Mouse (Mus musculus) thymus, postnatal 36 days (tissue): ENCODE data around the gene Apoc4.

Source experiments
- DNase-seq, 2 experiments: peaks; one replicate each; pipeline ENCODE4 v3.0.0; 2022; ENCODE audit warnings: mixed read lengths in 2 of 2

Gene Apoc4

DNA sequence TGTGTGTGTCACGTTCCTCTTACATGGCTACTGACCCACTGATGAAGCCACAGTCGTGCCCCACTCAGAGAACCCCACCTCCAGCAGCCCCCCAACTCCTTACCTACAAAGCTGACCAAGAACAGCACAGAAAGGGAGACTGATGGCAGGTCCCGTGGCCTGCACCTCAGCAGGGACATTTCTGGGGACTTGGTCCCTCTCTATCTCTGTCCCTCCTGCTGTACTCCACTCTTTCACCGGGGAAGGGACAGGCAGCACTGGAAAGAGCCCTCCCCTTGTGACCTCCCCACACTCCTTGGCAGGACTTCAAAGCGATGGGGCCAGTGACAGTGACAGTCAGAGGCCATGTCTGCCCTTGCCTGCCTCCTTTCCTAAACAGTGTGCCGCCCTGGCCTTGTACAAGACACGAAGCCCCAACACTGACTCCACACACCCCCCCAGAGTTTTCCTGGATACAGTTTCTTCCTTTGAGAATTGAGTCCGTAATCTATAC, at the start of gene Apoc4, which contains the start of gene Gm44805:
TSS of gene Apoc4 (minus strand) at position 278 of the 493 bp plus-strand sequence.
TSS of gene Gm44805 (minus strand) at position 222 of the 493 bp plus-strand sequence.
- DNase-seq, result no peak

DNA sequence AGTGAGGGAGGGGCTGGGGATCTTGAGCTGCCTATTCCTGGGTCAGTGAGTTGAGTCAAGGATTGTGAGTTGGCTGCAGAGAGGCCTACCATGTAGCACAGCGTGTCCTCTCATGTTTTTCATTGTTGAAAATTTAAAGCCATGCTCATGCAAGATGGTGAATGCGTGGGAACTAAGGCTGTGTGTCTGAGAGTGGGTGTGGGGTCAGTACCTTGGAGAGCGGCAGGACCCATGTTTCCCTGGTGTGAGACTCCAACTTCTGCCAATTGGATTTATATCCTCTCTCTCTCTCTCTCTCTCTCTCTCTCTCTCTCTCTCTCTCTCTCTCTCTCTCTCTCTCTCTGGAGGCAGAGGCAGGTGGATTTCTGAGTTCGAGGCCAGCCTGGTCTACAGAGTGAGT, 45.3 kb upstream of the Apoc4 start:
- DNase-seq, result no peak

DNA sequence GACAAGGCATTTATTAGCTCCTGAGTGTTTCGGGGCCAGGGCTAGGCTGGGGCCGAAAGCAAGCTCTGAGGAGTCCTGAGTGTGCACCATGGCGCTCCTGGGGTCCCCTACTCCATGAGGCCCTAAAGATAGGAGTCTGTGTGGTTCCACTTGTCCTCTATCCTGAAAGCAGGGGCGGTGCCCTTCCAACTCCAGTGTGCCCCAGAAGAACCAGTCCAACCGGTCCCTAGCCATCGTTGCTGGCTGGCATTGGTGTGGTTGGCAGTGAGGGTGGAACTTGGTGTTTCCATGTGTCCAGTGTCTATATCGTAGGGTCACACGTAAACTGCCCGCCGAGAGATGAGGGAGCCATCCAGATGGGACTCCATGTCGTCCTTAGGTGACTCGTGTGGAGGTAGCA, 42.9 kb upstream of the Apoc4 start:
- no peak for DNase-seq

- no peak for DNase-seq
These were observed 41.5 kb upstream of the Apoc4 start for GRCm38 (mm10) chr7:19722754-19723195.

GRCm38 (mm10) chr7:19719200-19719599, 37.9 kb upstream of the Apoc4 start:
- no peak for DNase-seq

- no peak for DNase-seq
These were observed 37.1 kb upstream of the Apoc4 start for GRCm38 (mm10) chr7:19718297-19718952.

DNA sequence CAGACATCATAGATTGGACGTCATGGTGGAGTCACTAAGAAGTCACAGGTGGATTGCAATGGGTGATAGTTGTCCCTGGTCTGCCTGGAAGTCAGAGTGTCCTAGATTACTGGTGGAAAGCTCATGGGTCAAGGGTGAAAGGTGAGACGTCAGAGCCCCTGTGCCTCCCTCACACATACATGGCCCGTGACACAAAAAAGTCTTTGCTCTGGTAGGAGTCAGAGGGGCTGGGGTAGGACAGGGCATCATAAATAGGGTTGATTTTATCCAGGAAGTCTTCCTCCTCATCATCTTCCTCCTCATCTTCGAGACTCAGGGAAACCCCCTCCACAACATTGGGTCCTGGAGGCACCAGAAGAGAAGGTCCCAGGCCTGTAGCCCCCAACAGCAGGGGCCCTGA, 36.1 kb upstream of the Apoc4 start:
- DNase-seq, result no peak

GRCm38 (mm10) chr7:19716822-19717221, 35.5 kb upstream of the Apoc4 start:
- no peak for DNase-seq

GRCm38 (mm10) chr7:19716055-19716682, 34.9 kb upstream of the Apoc4 start:
- no peak for DNase-seq

DNA sequence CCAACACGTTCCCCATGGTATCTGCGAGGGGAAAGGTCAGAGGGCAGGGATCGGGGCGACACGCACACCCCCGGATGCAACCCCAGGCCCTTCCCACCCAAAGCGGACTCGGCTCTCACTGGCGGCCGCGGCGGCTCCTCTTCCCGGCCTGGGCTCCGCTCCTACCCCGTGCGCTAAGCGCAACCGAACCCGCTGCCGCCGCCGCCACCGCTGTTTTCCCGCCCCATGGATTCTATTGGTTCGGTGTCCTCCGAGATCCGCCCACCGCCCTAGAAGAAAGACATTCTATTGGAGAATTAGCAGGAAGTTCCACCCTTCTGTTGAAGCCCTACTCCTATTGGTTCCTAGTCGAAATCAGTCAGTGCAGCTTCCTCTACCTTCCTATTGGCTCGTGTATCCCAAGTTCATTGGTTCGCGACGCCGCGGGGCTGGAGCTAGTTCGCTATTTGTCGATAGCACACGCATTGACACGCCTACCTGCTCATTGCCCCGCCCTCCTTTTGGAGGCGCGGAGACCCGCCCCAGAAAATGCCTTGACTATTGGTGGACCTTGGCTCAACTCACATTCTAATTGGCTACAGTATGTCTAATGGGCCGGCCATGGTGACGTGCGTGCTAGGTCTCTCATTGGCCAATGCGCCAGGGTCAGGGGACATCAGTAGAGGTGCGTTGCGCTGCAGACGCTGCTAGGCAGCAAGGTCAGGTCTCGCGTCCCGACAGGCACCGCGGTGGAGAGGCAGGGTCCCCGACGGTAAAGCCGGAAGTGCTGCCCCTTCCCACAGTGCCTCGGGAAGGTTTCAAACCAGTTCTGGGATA, 34.2 kb upstream of the Apoc4 start, which contains the start of gene Tomm40:
TSS of gene Tomm40 (minus strand) at position 200 of the 816 bp plus-strand sequence.
- DNase-seq, result peak; percentile 98 to 99

DNA sequence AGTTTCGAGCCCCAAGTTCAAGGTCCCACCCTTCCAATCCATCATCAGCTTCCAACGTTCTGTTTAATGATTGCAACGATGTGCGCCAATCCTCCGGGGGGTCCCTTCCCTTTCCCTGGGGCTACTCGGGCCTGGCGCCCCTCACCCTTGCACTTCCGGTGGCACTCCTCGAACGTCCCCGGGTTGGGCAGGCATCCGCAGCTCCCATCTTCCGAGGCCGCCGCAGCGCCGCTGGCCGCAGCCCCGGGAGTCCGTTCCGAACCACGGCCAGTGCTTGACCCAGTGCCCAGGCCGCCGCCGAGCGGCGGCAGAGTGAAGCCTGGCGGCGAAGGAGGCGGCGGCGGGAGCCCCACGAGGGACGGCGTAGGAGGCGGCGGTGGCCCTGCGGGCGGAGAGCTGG, 33.6 kb upstream of the Apoc4 start:
- DNase-seq, result no peak

DNA sequence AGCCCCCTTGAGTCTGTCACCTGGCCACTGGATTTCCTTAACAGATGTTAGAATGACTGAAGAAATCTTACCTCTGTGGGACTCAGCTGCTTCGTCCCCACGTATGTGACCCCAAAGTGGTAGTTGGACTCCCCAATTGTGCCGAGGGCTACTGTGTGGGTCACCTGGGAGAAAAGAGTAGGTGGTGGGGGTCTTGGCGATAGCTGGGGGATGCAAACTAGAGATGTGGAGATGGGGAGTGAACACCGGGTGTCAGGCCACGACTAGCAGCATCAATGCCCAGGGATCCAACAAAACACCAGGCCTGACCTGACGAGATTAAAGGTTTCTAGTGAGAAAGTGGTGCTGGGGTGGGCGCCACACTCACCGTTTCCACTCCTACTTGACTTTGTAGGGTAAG, 32.3 kb upstream of the Apoc4 start:
- DNase-seq, result no peak

- DNase-seq, result peak in 1 of 2 experiments; percentile 20
These were observed 31.9 kb upstream of the Apoc4 start for GRCm38 (mm10) chr7:19713196-19713595.

DNA sequence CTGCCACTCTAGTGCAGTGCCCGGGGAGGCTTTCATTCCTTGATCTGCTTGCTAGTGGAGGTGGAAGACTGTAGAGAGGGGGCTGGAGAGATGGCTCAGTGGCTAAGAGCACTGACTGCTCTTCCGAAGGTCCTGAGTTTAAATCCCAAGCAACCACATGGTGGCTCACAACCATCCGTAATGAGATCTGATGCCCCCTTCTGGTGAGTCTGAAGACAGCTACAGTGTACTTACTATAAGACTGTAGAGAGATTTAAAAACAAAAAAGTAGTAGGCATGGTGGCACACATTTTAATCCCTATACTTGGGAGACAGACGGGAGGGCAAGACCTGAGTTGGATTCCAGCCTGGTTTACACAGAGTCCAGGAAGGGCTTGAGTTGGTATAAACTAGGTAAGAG, 31.1 kb upstream of the Apoc4 start:
- DNase-seq, result no peak

- DNase-seq, result no peak
These were observed 29.4 kb upstream of the Apoc4 start for GRCm38 (mm10) chr7:19710650-19711049.

DNA sequence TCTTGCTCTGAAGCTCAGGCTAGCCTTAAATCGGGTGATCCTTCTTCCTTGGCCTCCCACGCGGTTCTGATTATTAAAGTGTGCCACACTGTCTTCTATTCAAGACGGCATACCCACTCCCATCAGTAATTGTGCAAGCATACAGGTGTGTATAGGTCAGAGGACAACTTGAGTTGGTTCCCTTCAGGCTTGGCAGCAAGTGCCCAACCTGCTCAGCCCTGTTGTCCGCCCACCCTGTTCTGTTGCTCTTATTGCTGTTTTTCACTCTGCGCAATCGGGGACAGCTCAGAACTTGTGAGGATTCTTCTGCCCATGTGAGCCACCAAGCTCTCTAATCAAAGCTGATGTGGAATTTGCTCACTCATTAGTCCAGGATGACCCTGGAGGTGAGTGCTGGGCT, 24.0 kb upstream of the Apoc4 start:
- DNase-seq, result no peak

- DNase-seq, result no peak
These were observed 23.2 kb upstream of the Apoc4 start for GRCm38 (mm10) chr7:19704475-19704874.

DNA sequence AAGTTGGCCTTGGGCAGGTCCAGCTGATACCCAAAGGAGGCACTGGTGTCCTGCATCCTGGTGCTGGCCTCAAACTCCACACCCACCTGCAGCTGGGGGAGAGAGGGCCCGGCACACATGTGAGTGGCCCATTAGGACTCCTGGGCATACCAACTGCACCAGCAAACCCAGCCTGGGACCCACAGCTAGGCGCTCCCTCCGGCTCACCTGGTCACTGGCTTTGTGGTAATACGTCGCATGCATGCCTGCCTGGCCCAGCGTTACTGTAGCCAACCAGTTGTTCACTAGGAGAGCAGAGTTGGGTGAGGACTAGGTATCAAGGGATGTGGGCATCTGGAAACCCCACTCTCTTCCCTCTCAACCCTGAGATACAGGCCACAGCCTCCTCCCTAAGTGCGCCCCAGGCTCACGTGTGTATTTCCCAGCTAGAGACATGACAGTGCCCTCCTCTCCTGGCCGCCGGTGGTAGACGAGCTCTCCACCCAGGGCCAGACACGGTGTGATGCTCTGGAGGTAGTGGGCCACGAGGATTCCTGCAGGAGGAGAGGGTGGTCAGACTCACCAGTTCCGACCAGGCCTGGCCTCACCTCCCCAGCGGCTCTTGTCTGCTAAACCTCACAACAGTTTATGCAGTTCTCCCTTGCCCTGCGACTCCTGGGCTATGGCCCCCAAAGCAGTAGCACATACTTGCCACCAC, 21.7 kb upstream of the Apoc4 start:
- no peak for DNase-seq

DNA sequence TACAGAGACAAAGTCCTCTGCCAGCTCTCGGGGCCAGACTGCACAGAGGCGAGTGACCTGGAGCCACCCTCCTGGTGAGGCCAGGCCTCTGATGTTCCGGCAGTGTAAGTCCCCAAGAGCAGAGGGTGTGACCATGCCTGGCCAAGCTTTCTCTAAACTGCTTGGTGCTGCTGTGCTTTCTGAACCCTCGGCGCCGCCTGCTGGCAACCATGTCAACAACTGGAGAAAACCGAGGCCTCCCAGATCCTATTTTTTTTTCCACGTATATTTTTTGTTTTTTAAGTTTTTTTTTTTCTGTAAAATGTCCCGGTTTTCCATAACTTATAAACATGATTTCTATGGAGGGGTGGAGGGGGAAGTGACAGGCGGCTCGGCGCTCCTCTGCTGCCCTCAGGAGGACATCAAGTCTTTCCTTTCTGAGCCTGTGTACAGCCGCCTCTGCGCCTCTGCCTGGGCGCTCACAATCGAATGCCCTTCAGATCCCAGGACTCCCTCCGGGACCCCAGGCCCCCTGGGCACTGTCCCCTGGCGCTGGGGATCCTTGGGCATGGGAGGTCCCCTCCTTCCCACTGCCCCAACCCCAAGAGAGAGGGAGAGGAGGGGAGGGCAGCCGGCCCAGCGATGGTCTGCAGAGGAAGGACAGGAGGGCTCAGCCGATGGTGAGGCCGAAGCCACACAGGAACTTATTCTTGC, 19.9 kb upstream of the Apoc4 start:
- DNase-seq, result peak; percentile 54 to 58

DNA sequence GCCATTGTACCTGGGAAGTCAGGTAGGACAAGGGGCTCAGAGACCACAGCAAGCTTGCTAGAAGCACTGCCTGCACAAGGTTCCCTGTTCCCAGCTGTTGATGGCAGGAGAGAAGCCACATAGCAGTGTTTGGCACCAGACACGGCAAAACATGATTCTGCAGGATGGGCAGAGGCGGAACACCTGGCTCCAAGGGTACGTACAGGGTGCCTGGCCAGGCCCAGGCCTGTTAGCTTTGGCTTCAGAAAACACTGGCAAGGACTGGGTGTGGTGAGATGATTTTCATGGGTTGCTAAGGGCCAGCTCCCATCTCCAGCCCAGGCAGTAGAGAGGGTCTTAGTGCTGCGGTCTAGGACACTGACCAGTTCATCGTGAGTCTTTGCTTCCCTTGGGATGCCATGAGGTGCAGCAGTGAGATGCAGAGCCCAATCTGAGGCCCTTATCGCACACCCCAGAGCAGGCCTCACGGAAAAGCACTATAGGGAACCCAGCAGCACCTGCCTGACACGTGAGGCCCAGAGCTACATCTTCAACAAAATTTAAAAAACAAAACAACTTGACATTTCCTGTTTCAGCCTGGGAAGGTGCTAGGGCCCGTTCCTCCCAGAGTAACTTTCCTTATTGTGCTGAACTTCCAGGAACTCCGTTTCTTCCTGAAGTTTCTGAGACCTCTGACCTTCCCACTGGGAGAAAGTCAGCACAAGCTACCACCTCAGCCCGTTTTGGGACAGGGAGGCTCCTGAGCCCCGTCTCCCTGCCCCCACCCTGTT, 19.2 kb upstream of the Apoc4 start:
- no peak for DNase-seq

DNA sequence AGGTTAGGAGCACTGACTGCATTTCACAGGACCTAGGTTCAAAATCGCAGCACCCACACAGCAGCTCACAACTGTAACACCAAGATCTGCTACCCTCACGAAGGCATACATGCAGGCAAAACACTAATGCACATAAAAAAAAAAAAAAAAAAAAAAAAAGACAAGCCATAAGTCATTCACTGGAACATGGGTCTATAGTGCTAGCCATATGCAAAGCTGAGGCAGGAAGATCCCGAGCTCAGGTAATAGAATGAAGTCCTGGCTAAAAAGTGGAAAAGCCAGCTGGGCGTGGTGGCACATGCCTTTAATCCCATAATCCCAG, 18.5 kb upstream of the Apoc4 start:
- no peak for DNase-seq
